ENCODE assay signal across 19 mouse cellular contexts in genomic region chr10:127679881-127680280, GRCm38 (mm10). TPM values are rescaled to one million over a fixed set of nuclear protein-coding genes. Genes with fewer than 3 reads are reported as not detected.
"Had no signal": no experiment of that assay in that cellular context is flagged by ENCODE, and none has a peak within 500 bp of the region (broad histone marks: within the 10 kb centered on the region; RNA-seq: fewer than 3 reads in every experiment).

No protein-coding gene starts in this region.

- H3K36me3 ChIP-seq: neural tube, embryonic 13.5 days; neural tube, embryonic 15.5 days; stomach, embryonic 15.5 days had no signal

- DNase-seq: retina, postnatal 1 day; right cerebral cortex, adult 18-20 months; right cerebral cortex, postnatal 14 days; right cerebral cortex, postnatal 25 days; right cerebral cortex, postnatal 4 days; spleen, adult 18-20 months; thymus, adult 18-20 months; thymus, adult 2 months; thymus, postnatal 14 days; thymus, postnatal 25 days; thymus, postnatal 36 days; thymus, postnatal 4 days had no signal

- H3K27ac ChIP-seq: neural tube, embryonic 13.5 days; neural tube, embryonic 15.5 days; stomach, embryonic 15.5 days; stomach, postnatal 0 days had no signal

- H3K4me3 ChIP-seq: neural tube, embryonic 13.5 days; neural tube, embryonic 15.5 days; stomach, embryonic 15.5 days had no signal

- H3K9me3 ChIP-seq: neural tube, embryonic 13.5 days; neural tube, embryonic 15.5 days; stomach, embryonic 15.5 days had no signal

- H3K4me2 ChIP-seq: neural tube, embryonic 13.5 days; neural tube, embryonic 15.5 days; stomach, embryonic 15.5 days had no signal

- H3K9ac ChIP-seq: neural tube, embryonic 13.5 days; neural tube, embryonic 15.5 days; stomach, embryonic 15.5 days had no signal

- H3K27me3 ChIP-seq: neural tube, embryonic 13.5 days; neural tube, embryonic 15.5 days; stomach, embryonic 15.5 days had no signal

RNA-seq across cellular contexts. Expression of gene Tac2, which starts 44.4 kb away (rescaled TPM):
- total RNA-seq: neutrophil, adult 5-6 weeks had no signal
- polyA plus RNA-seq: testis, adult 2 months; urinary bladder, adult 2 months had no signal
